Mouse (Mus musculus) cortical plate, adult 2 months (tissue): Measurements from ENCODE around the gene Wfdc6a. TPM values are rescaled to one million over a fixed set of nuclear protein-coding genes. Genes with fewer than 3 reads are reported as not detected.

Experiments used
- H3K27ac ChIP-seq: fragments of 200-500 bp; 2 replicates; pipeline ENCODE4 v1.5.1; 2012; ENCODE audit warnings: low read length, control low read depth, inconsistent platforms; ENCODE audit not compliant: insufficient read depth
- H3K4me1 ChIP-seq: fragments of 200-500 bp; 2 replicates; pipeline ENCODE4 v1.6.1; 2011; ENCODE audit warnings: low read length; ENCODE audit not compliant: control insufficient read depth, insufficient read depth
- H3K4me3 ChIP-seq: fragments of 200-500 bp; 2 replicates; pipeline ENCODE4 v1.5.1; 2011; ENCODE audit warnings: mild to moderate bottlenecking, low read length, control low read depth; ENCODE audit not compliant: insufficient read depth
- CTCF ChIP-seq: fragments of 200-500 bp; IDR thresholded peaks from 2 replicates; pipeline ENCODE4 v1.5.1; 2011; ENCODE audit warnings: mild to moderate bottlenecking, control low read depth, low read length; ENCODE audit not compliant: insufficient read depth; ENCODE audit errors: extremely low read depth
- POLR2A ChIP-seq: fragments of 200-500 bp; IDR thresholded peaks from 2 replicates; pipeline ENCODE4 v1.6.1; 2011; ENCODE audit warnings: mild to moderate bottlenecking, low read length, control low read depth; ENCODE audit not compliant: insufficient read depth; ENCODE audit errors: extremely low read depth
- polyA plus RNA-seq: library from polyadenylated mRNA; depleted of rRNA; stranded (reverse); fragments of >200 nt; gene quantifications from 2 replicates; pipeline ENCODE4 v1.2.3, GENCODE M21; 2012

Wfdc6a gene
- polyA plus RNA-seq, 1 experiment: not detected

DNA sequence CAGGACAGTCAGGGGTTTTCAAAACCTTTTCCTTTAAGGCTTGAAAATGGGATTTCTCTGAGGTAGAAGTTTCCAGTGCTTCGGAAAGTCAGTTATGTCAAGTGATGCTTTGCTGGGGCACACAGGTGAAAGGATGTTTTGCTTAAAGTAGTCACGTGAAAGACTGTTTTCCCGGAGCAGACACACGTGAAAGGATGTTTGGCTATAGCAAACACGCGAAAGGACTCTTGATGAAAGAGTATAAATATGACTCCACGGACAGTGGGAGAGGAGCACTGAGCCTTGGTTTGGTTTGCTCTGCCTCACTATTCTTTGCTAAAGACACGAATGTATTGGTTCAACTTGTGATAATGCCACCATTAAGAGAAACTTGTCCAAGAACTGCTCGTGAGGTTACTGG lies 33.7 kb downstream of the Wfdc6a start:
- Histone ChIP-seq H3K27ac (no peak overlapping the region), H3K4me1 (no peaks in the 10 kb centered on the region), H3K4me3 (no peak overlapping the region)
- TF ChIP-seq CTCF (no peak), POLR2A (no peak)

DNA sequence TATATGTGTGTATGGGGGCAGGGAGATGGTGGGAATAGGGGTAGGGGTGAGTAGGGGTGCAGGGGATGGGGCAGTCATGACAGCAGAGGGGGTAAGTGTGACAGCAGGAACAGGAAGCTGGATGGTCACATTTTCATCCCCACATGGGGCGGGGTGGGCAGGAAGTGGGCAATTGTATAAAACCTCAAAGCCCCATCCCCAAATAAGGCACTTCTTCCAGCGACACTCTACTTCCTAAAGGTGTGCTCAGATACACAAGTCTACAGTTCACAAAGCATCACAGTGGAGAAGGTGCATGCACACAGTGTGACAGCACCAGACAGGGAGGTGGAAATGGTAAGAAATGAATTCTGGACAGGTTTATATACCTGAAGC lies 34.4 kb downstream of the Wfdc6a start:
- no peak for TF ChIP-seq CTCF
- no peak for TF ChIP-seq POLR2A
- H3K4me1 ChIP-seq: no peaks in the 10 kb centered on the region
- no peak overlapping the region for H3K27ac ChIP-seq
- no peak overlapping the region for H3K4me3 ChIP-seq

DNA sequence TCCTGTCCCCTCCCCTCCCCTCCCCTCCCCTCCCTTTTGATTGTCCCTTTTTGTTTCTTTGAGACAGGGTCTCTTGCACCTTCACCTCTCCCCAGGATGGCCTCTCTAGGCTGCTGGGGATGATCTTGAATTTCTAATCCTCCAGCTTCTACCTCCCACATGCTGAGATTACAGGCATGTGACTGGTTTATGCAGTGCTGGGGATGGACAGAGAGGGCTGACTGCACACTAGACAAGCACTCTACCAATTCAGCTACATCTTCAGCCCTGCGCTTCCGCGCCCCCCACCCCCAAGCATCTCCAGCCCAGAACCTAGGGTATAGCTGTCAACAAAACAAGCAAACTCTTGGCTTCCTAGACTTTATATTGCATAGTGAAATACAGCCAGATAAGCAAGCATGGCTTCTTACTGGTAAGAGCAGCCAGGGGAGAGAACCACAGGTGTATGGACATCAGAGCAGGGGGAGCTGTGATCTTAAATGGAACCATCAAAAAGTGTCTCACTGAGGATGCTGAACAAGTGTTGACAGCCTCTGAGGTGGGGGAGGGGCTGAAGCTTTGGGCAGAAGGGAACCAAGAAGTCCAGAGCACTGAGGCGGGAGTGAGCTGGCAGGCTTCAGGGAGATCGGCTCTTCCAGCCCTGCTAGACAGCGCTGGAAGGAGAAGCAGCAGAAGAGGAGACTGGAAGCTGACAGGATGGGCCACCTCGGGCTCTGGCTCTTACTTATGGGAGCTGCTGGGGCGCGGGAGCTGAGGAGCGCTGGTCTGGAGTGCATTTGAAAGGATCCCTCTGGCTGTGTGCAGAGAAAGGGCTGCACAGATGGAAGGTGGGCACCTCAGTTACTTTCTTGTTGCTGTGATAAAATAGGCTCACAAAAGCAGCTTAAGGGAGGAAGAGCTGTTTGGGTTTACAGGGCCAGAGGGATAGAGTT lies 35.0 kb downstream of the Wfdc6a start:
- H3K4me3 ChIP-seq: no peak overlapping the region
- peak overlapping the region; percentile 38; the same call in 1 of the 2 replicates for H3K27ac ChIP-seq
- no peaks in the 10 kb centered on the region for H3K4me1 ChIP-seq
- TF ChIP-seq CTCF (no peak), POLR2A (peak; percentile 48)

DNA sequence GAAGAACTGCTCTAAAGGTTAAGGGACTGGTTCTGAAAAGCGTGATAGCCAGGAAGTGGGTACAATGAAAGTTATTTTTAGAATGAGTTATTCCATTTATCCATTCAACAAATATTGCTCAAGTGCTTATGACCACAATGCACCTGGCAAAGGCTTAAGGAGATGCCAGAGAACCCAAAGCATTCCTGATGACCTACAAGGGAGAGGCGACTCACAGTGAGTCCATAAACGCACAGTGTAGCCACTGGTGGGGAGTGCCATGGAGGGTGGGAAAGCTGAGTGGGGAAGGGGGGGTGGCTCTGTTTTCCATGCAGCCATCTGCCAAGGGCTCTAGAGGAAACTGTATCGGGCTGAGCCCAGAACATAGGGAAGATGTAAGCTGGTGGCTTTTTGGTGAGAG lies 35.9 kb downstream of the Wfdc6a start:
- Histone ChIP-seq H3K4me1 (no peaks in the 10 kb centered on the region), H3K27ac (no peak overlapping the region), H3K4me3 (no peak overlapping the region)
- TF ChIP-seq CTCF (no peak), POLR2A (no peak)

DNA sequence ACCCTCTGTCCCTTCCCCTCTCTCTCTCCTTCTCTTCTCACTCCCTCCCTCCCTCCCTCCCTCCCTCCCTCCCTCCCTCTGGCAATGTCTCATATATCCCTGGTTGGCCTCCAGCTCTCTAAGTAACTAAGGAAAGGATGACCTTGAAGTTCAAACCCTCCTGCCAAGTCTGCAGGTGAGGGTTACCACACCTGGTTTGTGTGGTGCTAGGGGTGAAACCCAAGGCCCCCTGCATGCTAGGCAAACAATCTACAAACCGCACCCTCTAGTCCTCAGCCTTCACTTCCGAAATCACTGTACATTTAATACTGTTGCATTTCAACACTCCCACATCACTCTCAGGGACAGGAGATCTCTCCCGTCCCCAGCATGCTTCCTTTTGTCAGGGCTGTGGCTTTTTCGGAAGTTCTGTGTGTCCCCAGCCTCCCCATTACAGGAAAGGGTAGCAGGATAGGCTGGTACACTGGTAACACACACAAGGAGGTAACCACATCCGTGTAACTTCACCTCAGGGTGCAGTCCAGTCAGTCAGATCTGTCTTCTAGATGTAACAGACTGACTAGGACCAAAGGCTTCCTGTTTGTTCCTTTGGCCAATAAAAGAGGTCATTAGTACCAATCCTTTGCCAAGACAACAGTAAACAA lies 40.7 kb downstream of the Wfdc6a start:
- Histone ChIP-seq H3K4me3 (no peak overlapping the region), H3K27ac (no peak overlapping the region), H3K4me1 (no peaks in the 10 kb centered on the region)
- TF ChIP-seq POLR2A (no peak), CTCF (no peak)

DNA sequence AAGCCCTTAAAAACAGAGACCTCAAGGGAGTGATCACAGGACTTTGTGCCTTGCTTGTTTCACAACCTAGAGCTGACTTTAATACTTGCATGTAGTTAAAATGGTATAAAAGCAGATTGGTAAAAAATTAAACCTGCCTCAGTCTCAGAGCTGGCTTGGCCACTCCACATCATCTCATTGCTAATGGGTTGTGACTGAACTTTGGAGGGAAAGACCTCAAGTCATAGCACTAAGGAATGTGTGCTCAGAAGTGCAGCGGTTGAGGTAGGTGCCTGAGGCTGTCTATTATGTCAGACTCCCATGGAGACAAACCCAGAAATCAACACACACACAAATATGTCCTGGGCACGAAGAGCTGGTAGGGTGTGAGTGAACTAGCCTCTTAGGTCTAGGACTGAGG lies 41.5 kb downstream of the Wfdc6a start:
- no peak overlapping the region for H3K27ac ChIP-seq
- no peak overlapping the region for H3K4me3 ChIP-seq
- no peak for TF ChIP-seq CTCF
- no peaks in the 10 kb centered on the region for H3K4me1 ChIP-seq

DNA sequence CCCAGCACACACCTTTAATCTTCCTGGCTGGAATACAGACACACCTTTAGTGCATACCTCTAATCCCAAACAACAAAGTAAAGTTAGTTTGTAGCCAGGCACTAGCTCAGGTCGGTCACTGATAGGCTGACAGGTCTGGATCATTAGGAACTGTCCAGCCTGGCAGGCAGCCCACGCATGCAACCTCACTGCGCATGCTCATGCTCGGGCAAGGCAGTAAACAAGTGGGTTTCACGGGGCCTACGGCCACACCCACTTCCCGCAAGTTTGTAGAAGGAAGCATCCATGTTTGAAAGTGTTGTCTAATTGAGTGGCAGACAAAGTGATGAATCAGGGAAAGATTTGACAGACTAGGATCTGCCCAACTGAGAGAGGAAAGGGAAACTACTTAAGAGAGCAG lies 42.6 kb downstream of the Wfdc6a start:
- TF ChIP-seq POLR2A (no peak), CTCF (no peak)
- Histone ChIP-seq H3K4me3 (no peak overlapping the region), H3K4me1 (no peaks in the 10 kb centered on the region), H3K27ac (no peak overlapping the region)

DNA sequence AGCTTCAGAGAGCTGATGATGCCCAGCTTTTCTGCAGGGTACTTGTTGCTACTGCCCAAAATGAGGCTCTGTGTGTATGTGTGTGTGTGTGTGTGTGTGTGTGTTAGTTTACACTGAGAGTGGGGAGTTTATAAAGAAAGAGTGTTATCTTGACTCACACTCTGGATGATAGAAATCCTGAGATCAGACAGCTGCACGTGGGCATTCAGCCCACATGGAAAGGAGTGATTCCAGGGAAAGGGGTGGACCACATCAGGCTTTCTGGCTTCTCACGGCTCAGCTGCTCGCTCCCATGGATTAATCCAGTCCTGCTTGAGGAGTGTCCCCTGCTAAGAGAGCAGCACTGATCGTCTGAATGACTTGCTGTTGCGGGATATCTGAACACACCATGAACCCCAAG lies 43.1 kb downstream of the Wfdc6a start:
- H3K4me1 ChIP-seq: no peaks in the 10 kb centered on the region
- no peak for TF ChIP-seq CTCF
- TF ChIP-seq POLR2A: no peak
- no peak overlapping the region for H3K4me3 ChIP-seq
- H3K27ac ChIP-seq: no peak overlapping the region

DNA sequence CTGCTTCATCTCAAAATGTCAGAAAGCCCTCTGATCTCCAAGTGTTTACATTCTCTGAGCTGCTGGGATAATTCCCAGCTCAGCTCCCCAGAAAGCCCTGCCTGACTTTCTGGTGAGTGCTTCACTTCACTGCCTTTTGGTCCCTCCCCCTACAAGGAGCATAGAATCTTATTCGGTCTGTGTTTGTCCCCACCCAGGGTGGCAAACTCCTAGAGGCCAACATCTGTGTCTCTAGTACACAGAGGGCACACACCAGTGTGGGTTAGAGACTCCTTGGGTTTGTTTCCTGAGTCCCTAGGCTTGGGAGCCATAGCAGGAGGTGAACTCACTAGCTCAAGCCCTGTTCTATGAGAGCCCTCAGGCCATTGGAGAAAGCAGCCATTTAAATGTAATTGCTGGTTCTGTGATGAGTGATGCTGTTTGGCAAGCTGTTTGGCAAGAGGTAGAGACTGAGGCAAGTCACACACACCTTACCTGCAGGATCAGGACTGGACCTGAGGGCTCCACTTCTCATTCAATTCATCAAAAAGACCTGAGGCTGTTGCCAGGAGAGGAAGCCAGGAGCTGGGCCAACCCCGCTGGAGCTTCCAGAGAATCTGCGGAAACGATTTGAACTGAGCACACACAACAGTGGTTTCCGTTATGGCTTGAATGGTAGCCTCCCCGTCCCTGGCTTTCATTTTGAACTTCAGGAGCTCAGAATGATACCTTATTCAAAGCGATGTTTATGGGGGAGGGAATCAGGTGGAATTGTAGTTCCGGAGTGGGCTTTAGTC lies 44.4 kb downstream of the Wfdc6a start:
- TF ChIP-seq CTCF (no peak), POLR2A (no peak)
- Histone ChIP-seq H3K4me3 (no peak overlapping the region), H3K27ac (no peak overlapping the region), H3K4me1 (no peaks in the 10 kb centered on the region)

DNA sequence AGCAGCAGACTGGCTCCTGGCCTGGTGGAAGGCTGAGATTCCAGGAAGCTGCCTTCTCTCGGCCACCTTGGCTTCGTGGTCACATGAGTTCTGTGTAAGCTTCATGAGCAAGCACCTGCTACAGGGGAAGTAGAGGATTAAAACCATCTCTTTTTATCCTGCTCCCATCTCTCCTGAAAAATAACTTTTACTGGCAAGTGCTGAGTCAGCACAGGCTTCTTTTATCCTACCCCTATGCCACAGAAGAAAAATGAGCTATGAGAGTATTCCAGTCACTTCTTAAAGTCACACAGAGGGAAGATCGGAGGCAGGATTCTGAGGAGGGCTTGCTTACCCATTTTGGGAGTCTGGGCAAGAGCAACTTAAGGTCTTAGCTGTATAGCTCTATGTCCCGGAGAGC lies 48.2 kb downstream of the Wfdc6a start:
- no peak overlapping the region for H3K27ac ChIP-seq
- no peak overlapping the region for H3K4me3 ChIP-seq
- TF ChIP-seq POLR2A: no peak
- TF ChIP-seq CTCF: no peak
- H3K4me1 ChIP-seq: no peaks in the 10 kb centered on the region
